Mouse (Mus musculus) layer of hippocampus, adult 9-10 months (tissue): ENCODE results near the gene Ppy.

Experiments
- DNase-seq: peaks from one replicate; pipeline ENCODE4 v3.0.0; 2022; ENCODE audit warnings: low spot score

Ppy gene

GRCm38 (mm10) chr11:102101219-102101618, at the start of gene Ppy:
TSS of gene Ppy (minus strand) at chr11:102101319.
- DNase-seq = no peak

- no peak for DNase-seq
Observed at GRCm38 (mm10) chr11:102147213-102147989, 46.3 kb upstream of the Ppy start.

GRCm38 (mm10) chr11:102146531-102146930, 45.4 kb upstream of the Ppy start:
- no peak for DNase-seq

GRCm38 (mm10) chr11:102146005-102146404, 44.9 kb upstream of the Ppy start:
- no peak for DNase-seq

GRCm38 (mm10) chr11:102145471-102146001, 44.4 kb upstream of the Ppy start, which contains the start of gene Nags:
TSS of gene Nags (plus strand) at chr11:102145513.
- DNase-seq = no peak

- DNase-seq = no peak
Observed at GRCm38 (mm10) chr11:102144957-102145470, 43.9 kb upstream of the Ppy start.

GRCm38 (mm10) chr11:102142355-102142754, 41.2 kb upstream of the Ppy start:
- DNase-seq = no peak

GRCm38 (mm10) chr11:102140508-102140907, 39.4 kb upstream of the Ppy start:
- peak; percentile 69 for DNase-seq

GRCm38 (mm10) chr11:102138447-102138740, 37.3 kb upstream of the Ppy start:
- no peak for DNase-seq

GRCm38 (mm10) chr11:102137625-102138446, 36.7 kb upstream of the Ppy start:
- no peak for DNase-seq

GRCm38 (mm10) chr11:102134516-102134915, 33.4 kb upstream of the Ppy start:
- DNase-seq = no peak

- no peak for DNase-seq
Observed at GRCm38 (mm10) chr11:102117386-102117785, 16.3 kb upstream of the Ppy start.

- no peak for DNase-seq
Observed at GRCm38 (mm10) chr11:102116241-102116640, 15.1 kb upstream of the Ppy start.

- no peak for DNase-seq
Observed at GRCm38 (mm10) chr11:102111576-102111975, 10.5 kb upstream of the Ppy start.

- no peak for DNase-seq
Observed at GRCm38 (mm10) chr11:102107732-102108131, 6.6 kb upstream of the Ppy start, which contains the start of gene Pyy. TSS of gene Pyy (minus strand) at chr11:102107832.

- DNase-seq = no peak
Observed at GRCm38 (mm10) chr11:102106911-102107310, 5.8 kb upstream of the Ppy start.

GRCm38 (mm10) chr11:102102485-102103258, 1.6 kb upstream of the Ppy start:
- no peak for DNase-seq

- no peak for DNase-seq
Observed at GRCm38 (mm10) chr11:102096887-102097391, 4.2 kb downstream of the Ppy start.

- no peak for DNase-seq
Observed at GRCm38 (mm10) chr11:102096446-102096845, 4.7 kb downstream of the Ppy start.

- DNase-seq = no peak
Observed at GRCm38 (mm10) chr11:102095676-102096075, 5.4 kb downstream of the Ppy start.

GRCm38 (mm10) chr11:102089088-102089808, 11.9 kb downstream of the Ppy start:
- DNase-seq = no peak
